Mouse (Mus musculus) heart, adult 10 weeks (tissue): ENCODE data around the gene Sema3d. TPM values are rescaled to one million over a fixed set of nuclear protein-coding genes. Genes with fewer than 3 reads are reported as not detected.

Experiments
- polyA plus RNA-seq: library from polyadenylated mRNA; stranded (reverse); fragments of 350-450 nt; fragmentation: Illumina TruSeq; extraction: RNeasy Lipid Tissue Mini Kit (QIAGEN cat#74804); gene quantifications from one replicate; pipeline ENCODE4 v1.2.3, GENCODE M21; 2014; ENCODE audit warnings: low read depth, low replicate concordance

The Sema3d gene
- 3.1 TPM for polyA plus RNA-seq

DNA sequence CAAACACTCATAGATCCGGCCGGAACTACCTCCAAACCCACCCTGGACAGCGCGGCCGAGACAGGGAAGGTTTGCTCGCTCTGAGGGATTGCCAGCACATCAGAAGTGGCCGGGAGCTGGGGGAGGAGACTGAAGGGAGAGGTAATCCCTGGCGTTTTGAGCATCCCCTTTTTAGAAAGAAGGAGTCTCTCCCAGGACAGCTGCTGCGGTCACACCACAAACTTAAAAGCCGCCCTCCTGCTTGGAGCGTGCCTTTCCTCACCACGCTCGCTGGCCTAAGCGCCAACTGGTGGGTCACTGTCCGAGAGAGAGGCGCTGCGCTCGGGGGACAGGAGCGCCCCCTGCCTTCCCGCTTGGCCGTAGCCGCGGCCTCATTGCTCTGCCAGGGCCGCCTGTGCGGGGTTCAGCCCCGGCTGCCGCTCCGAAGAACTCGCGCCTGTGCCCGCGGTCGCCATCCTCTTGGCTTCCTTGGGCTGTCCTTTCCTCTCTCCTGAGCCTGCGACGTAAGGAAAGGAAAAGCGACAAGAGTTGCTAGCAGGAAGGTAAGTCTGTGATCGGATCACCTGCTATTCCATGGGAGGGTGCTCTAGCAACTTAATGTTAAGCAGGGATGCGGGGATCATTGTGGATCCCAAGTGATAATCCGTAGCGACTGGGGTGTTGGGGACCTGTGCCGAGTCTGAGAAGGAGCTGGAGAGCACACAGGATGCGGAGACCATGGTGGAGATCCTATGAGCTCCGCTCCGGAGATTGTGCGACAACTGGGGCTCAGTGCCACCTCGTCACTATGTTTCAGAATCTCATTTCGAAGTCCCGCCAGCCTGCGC is at the start of gene Sema3d:
Gene Sema3d (plus strand): TSS at position 253 of the 827 bp plus-strand sequence.

